Mouse (Mus musculus): ENCODE measurements around the gene Mpp5.

The Mpp5 gene

GRCm38 (mm10) chr12:78842429-78842828, 93.7 kb downstream of the Mpp5 start:
- DNase-seq (ENCODE audit: low spot score), result no peak

GRCm38 (mm10) chr12:78848246-78848645, 99.5 kb downstream of the Mpp5 start:
- DNase-seq (ENCODE audit: low spot score), result no peak

DNA sequence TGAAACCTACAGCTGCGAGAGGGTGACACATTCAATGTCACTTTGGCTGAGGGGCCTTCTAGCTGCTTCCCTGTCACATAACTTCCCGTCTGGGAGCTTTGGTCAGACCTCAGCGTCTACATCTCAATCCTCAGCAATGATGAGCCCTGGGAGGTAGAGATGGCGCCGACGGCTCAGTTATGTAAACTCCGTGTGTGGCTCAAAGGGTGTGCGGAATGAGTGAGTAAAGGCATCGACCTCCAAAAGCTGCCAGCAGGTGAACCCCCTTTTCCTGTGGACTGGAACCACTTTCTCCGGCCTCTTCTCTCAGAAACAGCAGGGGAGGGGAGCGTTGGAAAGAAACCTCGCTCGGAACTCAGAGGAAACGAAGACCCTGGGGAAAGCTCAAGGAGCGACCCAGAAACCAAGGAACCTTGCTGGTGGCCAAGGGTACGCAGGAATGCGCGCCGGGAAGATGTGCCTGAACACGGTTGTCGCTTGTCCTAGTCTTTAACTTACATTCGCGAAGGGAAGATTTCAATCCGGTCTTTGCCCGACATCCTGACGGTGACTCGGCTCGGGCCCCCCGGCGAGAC, 112.3 kb downstream of the Mpp5 start:
- DNase-seq (ENCODE audit: low spot score), result peak; percentile 12

DNA sequence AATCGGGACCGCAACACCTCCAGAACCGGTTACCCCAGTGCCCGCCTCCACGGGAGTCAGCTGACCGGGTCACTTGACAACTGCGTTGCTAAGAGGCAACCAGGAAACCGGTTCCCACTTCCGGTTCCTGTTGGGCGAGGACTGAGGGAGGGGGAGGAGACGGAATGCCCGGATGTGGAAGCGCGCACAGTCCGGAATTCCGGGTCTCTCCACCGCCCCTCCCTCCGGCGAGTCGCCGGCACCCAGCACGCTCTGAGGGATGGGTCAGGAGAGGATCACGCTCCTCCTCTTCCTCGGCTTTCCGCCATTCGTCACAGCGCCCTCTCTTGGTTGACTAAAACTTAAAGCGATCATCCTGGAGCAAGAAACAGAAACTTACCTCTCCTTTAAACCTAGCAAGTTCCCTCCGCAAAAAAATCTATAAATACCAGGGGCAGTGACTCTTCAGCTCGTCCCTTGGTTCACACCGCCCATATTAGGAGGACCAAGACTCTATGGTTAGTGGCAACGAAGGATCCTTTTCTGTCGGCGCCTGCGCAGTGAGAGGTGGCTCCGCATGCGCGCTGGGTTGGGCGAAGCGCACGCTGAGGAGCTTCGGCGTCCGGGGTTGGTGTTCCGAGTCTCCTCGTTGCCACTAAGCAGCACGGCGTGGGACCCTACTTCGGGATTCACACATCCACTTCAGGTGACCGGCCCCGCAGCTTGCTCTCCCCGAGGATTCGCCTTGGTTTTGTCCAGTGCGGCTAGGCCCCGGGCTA, 113.0 kb downstream of the Mpp5 start, which contains the start of the genes Atp6v1d and Eif2s1:
Gene Atp6v1d, minus strand, starts transcription at position 143 of the 758 bp plus-strand sequence.
Gene Eif2s1, plus strand, starts transcription at position 324 of the 758 bp plus-strand sequence.
- peak; percentile 96 for DNase-seq (ENCODE audit: low spot score)

GRCm38 (mm10) chr12:78862254-78862730, 113.6 kb downstream of the Mpp5 start:
- DNase-seq (ENCODE audit: low spot score), result no peak

DNA sequence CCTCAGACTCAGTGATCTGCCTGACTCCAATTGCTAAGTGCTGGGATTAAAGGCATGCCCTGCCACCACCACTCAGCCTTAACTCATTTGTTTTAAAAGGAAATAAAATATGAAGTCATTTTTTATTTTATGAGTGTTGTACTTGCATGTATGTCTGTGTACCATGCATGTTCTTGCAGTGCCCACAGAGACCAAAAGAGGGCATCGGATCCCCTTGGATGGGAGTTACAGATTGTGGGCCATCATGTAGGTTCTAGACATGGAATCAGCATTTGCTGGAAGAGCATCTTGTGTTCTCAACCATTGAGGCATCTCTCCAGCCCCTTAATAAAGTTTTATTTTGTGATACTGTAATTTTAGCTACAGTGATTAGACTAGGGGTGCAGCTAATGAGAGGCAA, 116.7 kb downstream of the Mpp5 start:
- no peak for DNase-seq (ENCODE audit: low spot score)

- DNase-seq (ENCODE audit: low spot score), result no peak
Measured at GRCm38 (mm10) chr12:78868115-78868514, 119.4 kb downstream of the Mpp5 start.

GRCm38 (mm10) chr12:78874581-78874980, 125.9 kb downstream of the Mpp5 start:
- no peak for DNase-seq (ENCODE audit: low spot score)

GRCm38 (mm10) chr12:78890062-78890461, 141.4 kb downstream of the Mpp5 start:
- DNase-seq (ENCODE audit: low spot score), result no peak

Data from layer of hippocampus, adult 9-10 months (tissue).